Mouse (Mus musculus) MEL (cell line): ENCODE measurements around the gene Atoh8. TPM values are rescaled to one million over a fixed set of nuclear protein-coding genes. Genes with fewer than 3 reads are reported as not detected.

Experiments used
- DNase-seq: peaks from one replicate; pipeline ENCODE4 v3.0.0; 2011; ENCODE audit warnings: low read depth, low spot score
- H3K27ac ChIP-seq: 2 replicates; pipeline ENCODE4 v1.5.1; 2012; ENCODE audit warnings: low read depth, mild to moderate bottlenecking, control low read depth, low read length, moderate library complexity; ENCODE audit not compliant: control insufficient read depth
- H3K27me3 ChIP-seq, 2 experiments: fragments of 150-350 bp in 1 of 2; sonication (generic) in 1 of 2; 2 replicates each; pipeline ENCODE4 v1.6.1; 2012; ENCODE audit warnings: low read length in 2 of 2, mild to moderate bottlenecking in 2 of 2, improper control_type of control experiment in 1 of 2, moderate library complexity in 1 of 2; ENCODE audit not compliant: insufficient read depth in 2 of 2, control insufficient read depth in 1 of 2
- H3K36me3 ChIP-seq, 2 experiments: 2 replicates each; pipeline ENCODE4 v1.6.1; 2012 to 2014; ENCODE audit warnings: low read length in 2 of 2, improper control_type of control experiment in 1 of 2, inconsistent platforms in 1 of 2, mild to moderate bottlenecking in 1 of 2; ENCODE audit not compliant: insufficient read depth in 2 of 2, control insufficient read depth in 1 of 2
- H3K4me1 ChIP-seq, 2 experiments: fragments of 150-350 bp in 1 of 2; sonication (generic) in 1 of 2; 2 replicates each; pipeline ENCODE4 v1.6.1; 2012; ENCODE audit warnings: low read length in 2 of 2, improper control_type of control experiment in 1 of 2, mild to moderate bottlenecking in 1 of 2; ENCODE audit not compliant: insufficient read depth in 2 of 2, control insufficient read depth in 1 of 2
- H3K4me3 ChIP-seq, 2 experiments: fragments of 150-350 bp in 1 of 2; sonication (generic) in 1 of 2; 2 replicates each; pipeline ENCODE4 v1.5.1; 2012; ENCODE audit warnings: low read depth in 2 of 2, low read length in 2 of 2, mild to moderate bottlenecking in 2 of 2, moderate library complexity in 2 of 2, control low read depth in 1 of 2, improper control_type of control experiment in 1 of 2; ENCODE audit not compliant: control insufficient read depth in 1 of 2, insufficient read depth in 1 of 2
- H3K79me2 ChIP-seq: 2 replicates; pipeline ENCODE4 v1.6.1; 2012; ENCODE audit warnings: mild to moderate bottlenecking, low read length, moderate library complexity; ENCODE audit not compliant: control insufficient read depth, poor library complexity, insufficient read depth
- H3K9ac ChIP-seq: 2 replicates; pipeline ENCODE4 v1.6.1; 2012; ENCODE audit warnings: low read depth, mild to moderate bottlenecking, control low read depth, low read length, moderate library complexity; ENCODE audit not compliant: control insufficient read depth, poor library complexity, severe bottlenecking
- H3K9me3 ChIP-seq: fragments of 150-350 bp; sonication (generic); replicated peaks from 2 replicates; pipeline ENCODE4 v1.6.1; 2012; ENCODE audit warnings: mild to moderate bottlenecking, low read length, improper control_type of control experiment, moderate library complexity; ENCODE audit not compliant: insufficient read depth
- BHLHE40 ChIP-seq: IDR thresholded peaks from 2 replicates; pipeline ENCODE4 v1.6.1; 2012; ENCODE audit warnings: low read depth, mild to moderate bottlenecking, inconsistent platforms, low read length, improper control_type of control experiment, borderline replicate concordance
- CHD2 ChIP-seq: IDR thresholded peaks from 2 replicates; pipeline ENCODE4 v1.6.1; 2011; ENCODE audit warnings: low read length, improper control_type of control experiment
- CTCF ChIP-seq, 3 experiments: IDR thresholded peaks in 2 of 3; conservative IDR thresholded peaks in 1 of 3; 2 replicates each; pipeline ENCODE4 v1.5.1; 2011 to 2012; ENCODE audit warnings: low read length in 3 of 3, low read depth in 2 of 3, mild to moderate bottlenecking in 2 of 3, improper control_type of control experiment in 1 of 3, inconsistent platforms in 1 of 3, mixed read lengths in 1 of 3, moderate library complexity in 1 of 3; ENCODE audit not compliant: control insufficient read depth in 1 of 3, insufficient read depth in 1 of 3, poor library complexity in 1 of 3, severe bottlenecking in 1 of 3
- EP300 ChIP-seq, 2 experiments: IDR thresholded peaks; 2 replicates each; pipeline ENCODE4 v1.6.1; 2011; ENCODE audit warnings: improper control_type of control experiment in 2 of 2, low read length in 2 of 2, low read depth in 1 of 2, mild to moderate bottlenecking in 1 of 2
- ETS1 ChIP-seq: IDR thresholded peaks from 2 replicates; pipeline ENCODE4 v1.6.1; 2012; ENCODE audit warnings: low read depth, mild to moderate bottlenecking, inconsistent platforms, low read length, improper control_type of control experiment, moderate library complexity
- MYB ChIP-seq: IDR thresholded peaks from 2 replicates; pipeline ENCODE4 v1.6.1; 2011; ENCODE audit warnings: mild to moderate bottlenecking, low read depth, low read length, improper control_type of control experiment
- MYC ChIP-seq: IDR thresholded peaks from 2 replicates; pipeline ENCODE4 v1.6.1; 2011; ENCODE audit warnings: low read depth, mild to moderate bottlenecking, low read length, improper control_type of control experiment, moderate library complexity
- NRF1 ChIP-seq: IDR thresholded peaks from 2 replicates; pipeline ENCODE4 v1.6.1; 2014; ENCODE audit warnings: low read depth, mild to moderate bottlenecking, inconsistent platforms, low read length, improper control_type of control experiment, moderate library complexity; ENCODE audit not compliant: poor library complexity, insufficient read depth, severe bottlenecking
- POLR2AphosphoS2 ChIP-seq: IDR thresholded peaks from 2 replicates; pipeline ENCODE4 v1.6.1; 2011; ENCODE audit warnings: low read length, improper control_type of control experiment
- RAD21 ChIP-seq: IDR thresholded peaks from 2 replicates; pipeline ENCODE4 v1.6.1; 2011; ENCODE audit warnings: mild to moderate bottlenecking, low read depth, low read length, improper control_type of control experiment
- RCOR1 ChIP-seq: IDR thresholded peaks from 2 replicates; pipeline ENCODE4 v1.6.1; 2012; ENCODE audit warnings: low read depth, mild to moderate bottlenecking, inconsistent platforms, low read length, improper control_type of control experiment
- SMC3 ChIP-seq: IDR thresholded peaks from 2 replicates; pipeline ENCODE4 v1.6.1; 2011; ENCODE audit warnings: low read depth, low read length, improper control_type of control experiment
- TBP ChIP-seq: IDR thresholded peaks from 2 replicates; pipeline ENCODE4 v1.8.0; 2011; ENCODE audit warnings: low read depth, low read length, improper control_type of control experiment
- TCF12 ChIP-seq: IDR thresholded peaks from 2 replicates; pipeline ENCODE4 v1.6.1; 2014; ENCODE audit warnings: low read depth, mild to moderate bottlenecking, inconsistent platforms, low read length, improper control_type of control experiment, moderate library complexity
- ZC3H11A ChIP-seq: IDR thresholded peaks from 2 replicates; pipeline ENCODE4 v1.6.1; 2012; ENCODE audit warnings: low read depth, mild to moderate bottlenecking, inconsistent platforms, low read length, improper control_type of control experiment
- ZMIZ1 ChIP-seq: IDR thresholded peaks from 2 replicates; pipeline ENCODE4 v1.6.1; 2012; ENCODE audit warnings: low read depth, mild to moderate bottlenecking, inconsistent platforms, low read length, improper control_type of control experiment, moderate library complexity
- polyA plus RNA-seq, 2 experiments: library from polyadenylated mRNA; stranded (reverse) in 1 of 2; unstranded in 1 of 2; fragments of >175 nt in 1 of 2; fragments of >200 nt in 1 of 2; gene quantifications; 2 replicates each; pipeline versions ENCODE4 v1.2.1 to v1.2.4; 2012; ENCODE audit warnings: low replicate concordance in 2 of 2, low read depth in 1 of 2; ENCODE audit not compliant: insufficient read length in 2 of 2, insufficient read depth in 1 of 2, missing spikeins in 1 of 2
- total RNA-seq: library from RNA; depleted of rRNA; stranded (reverse); fragments of 300-350 nt; gene quantifications from 2 replicates; pipeline ENCODE4 v1.2.3, GENCODE M21; 2012

Atoh8 gene
- total and polyA plus RNA-seq, 3 experiments, result not detected

DNA sequence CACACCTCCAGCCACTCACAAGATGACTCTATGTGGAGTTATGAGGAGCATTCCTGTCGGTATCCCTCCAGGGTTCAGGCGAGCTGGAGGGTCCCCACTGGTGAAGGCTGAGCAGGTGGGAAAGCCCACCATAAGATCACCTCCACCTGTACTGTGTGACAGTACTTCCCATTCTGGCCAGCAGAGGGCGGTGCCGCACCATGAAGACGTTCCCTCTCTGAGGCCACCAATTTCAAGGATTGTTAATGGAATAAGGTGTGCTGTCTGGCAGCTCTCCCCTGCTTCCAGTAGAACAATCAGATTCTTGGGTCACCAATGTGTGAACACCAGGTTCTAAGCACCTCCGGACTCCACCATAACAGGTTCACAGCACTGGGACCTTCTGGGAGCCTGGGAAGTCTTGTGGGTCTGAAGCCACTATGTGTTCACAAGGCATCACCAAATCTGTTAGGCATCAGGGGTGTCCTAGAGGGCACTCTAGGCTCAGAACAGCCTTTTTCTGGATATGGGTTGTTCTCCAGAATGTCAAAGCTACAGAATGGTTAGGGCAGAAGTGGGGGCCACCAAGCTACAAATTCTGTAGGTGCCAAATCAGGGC is 49.4 kb downstream of the Atoh8 start:
- no peaks in the 10 kb centered on the region; a peak in 1 of 4 replicates for H3K36me3 ChIP-seq
- H3K27me3 ChIP-seq, result peaks cover 3% of the 10 kb centered on the region in 2 experiments; a peak in 2 of 4 replicates
- H3K4me3 ChIP-seq, result no peak overlapping the region
- TF ChIP-seq ZC3H11A (peak; percentile 85), CHD2 (no peak), SMC3 (peak; percentile 83), CTCF (IDR thresholded peaks at IDR 0.05 in 2 of 3, conservative IDR thresholded peaks at IDR 0.05 in 1 of 3; ENCODE audit: control insufficient read depth in 1 of 3, insufficient read depth in 1 of 3, low read depth in 2 of 3, low read length in 3 of 3, poor library complexity in 1 of 3, severe bottlenecking in 1 of 3) (peak; percentile 93 to 98 (median 97)), RAD21 (peak; percentile 92)
- DNase-seq, result peak; percentile 64
- H3K9me3 ChIP-seq, result no peaks in the 10 kb centered on the region
- no peak overlapping the region for H3K27ac ChIP-seq
- H3K9ac ChIP-seq, result no peak overlapping the region
- no peaks in the 10 kb centered on the region for H3K79me2 ChIP-seq
- 0 out of 4 replicates have a peak, but pooled peaks cover 0 to 9% of the 10 kb centered on the region in 2 experiments for H3K4me1 ChIP-seq

GRCm38 (mm10) chr6:72184576-72184975 is 50.8 kb downstream of the Atoh8 start:
- no peaks in the 10 kb centered on the region for H3K79me2 ChIP-seq
- TF ChIP-seq TBP, result no peak
- peak in 1 of 2 experiments; percentile 30; a peak in 1 of 4 replicates for TF ChIP-seq EP300 (IDR thresholded peaks at IDR 0.05; ENCODE audit: low read depth in 1 of 2, low read length in 2 of 2)

DNA sequence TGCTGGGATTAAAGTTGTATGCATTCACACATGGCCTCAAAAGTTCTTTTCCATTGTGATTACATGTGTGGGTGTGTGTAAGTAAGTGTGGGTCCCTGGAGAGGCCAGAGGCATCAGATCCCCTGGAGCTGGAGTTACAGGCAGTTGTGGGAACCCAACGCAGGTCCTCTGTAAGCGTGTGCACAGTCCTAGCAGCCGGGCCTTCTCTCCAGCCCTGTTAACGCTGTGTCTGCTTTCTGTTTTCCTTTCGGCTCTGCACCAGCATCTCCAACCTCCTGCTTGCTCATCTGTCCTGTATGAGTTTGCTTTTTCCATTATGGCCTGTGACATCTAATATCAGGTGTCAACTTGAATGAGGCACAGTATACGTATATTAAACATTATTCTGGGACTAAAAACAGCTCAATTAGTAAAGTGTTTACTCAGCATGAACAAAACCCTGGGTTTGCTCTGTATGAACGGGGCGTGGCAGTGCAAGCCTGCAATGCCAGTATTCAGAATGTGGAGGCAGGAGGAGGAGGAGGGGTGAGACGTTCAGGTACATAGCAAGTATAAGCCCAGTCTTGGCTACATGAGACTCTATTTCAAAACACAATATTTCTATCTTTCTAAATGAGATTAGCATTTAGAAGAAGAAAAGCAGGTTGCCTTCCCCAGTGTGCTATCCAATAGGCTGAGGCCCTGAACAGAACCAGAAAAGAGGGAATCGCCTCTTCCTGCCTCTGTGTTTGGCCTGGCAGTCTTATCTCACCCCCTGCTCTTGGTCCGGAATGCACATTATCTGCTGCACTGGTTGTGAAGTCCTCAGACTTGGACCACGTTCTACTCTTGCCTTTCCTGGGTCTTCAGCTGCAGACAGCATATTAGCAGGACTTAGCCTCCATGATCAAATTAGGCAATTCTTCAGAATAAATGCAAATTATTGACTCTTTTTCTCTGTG is 55.5 kb downstream of the Atoh8 start:
- Histone ChIP-seq H3K27ac (no peak overlapping the region), H3K79me2 (no peaks in the 10 kb centered on the region), H3K4me3 (no peak overlapping the region), H3K27me3 (peaks cover 3 to 7% of the 10 kb centered on the region in 2 experiments; a peak in 3 of 4 replicates), H3K36me3 (no peaks in the 10 kb centered on the region; a peak in 1 of 4 replicates), H3K9ac (no peak overlapping the region), H3K9me3 (no peaks in the 10 kb centered on the region), H3K4me1 (0 out of 4 replicates have a peak, but pooled peaks cover 0 to 6% of the 10 kb centered on the region in 2 experiments)
- TF ChIP-seq ETS1, result no peak
- no peak for TF ChIP-seq EP300 (IDR thresholded peaks at IDR 0.05; ENCODE audit: low read depth in 1 of 2, low read length in 2 of 2)
- no peak for TF ChIP-seq ZMIZ1
- TF ChIP-seq MYC, result no peak
- no peak for TF ChIP-seq MYB
- no peak for TF ChIP-seq TCF12
- no peak for TF ChIP-seq NRF1
- TF ChIP-seq RCOR1, result no peak
- TF ChIP-seq BHLHE40, result no peak
- TF ChIP-seq POLR2AphosphoS2, result no peak
- DNase-seq, result no peak

More at GRCm38 (mm10) chr6:72184576-72184975, 50.8 kb downstream of the Atoh8 start:
- Histone ChIP-seq H3K36me3 (no peaks in the 10 kb centered on the region; a peak in 1 of 4 replicates), H3K4me3 (no peak overlapping the region), H3K9ac (no peak overlapping the region), H3K9me3 (no peaks in the 10 kb centered on the region), H3K4me1 (0 out of 4 replicates have a peak, but pooled peaks cover 0 to 9% of the 10 kb centered on the region in 2 experiments), H3K27ac (no peak overlapping the region), H3K27me3 (peaks cover 3 to 5% of the 10 kb centered on the region in 2 experiments; a peak in 3 of 4 replicates)
- DNase-seq, result peak; percentile 27
